Comparison of ENCODE assay signal across 10 mouse cellular contexts in genomic region chr16:46495201-46495600, GRCm38 (mm10). TPM values are rescaled to one million over a fixed set of nuclear protein-coding genes. Genes with fewer than 3 reads are reported as not detected.
DNase-seq lines count a peak whose midpoint lies in the region; ATAC-seq lines count a peak whose summit lies in the region.
"Had no signal": no experiment of that assay in that cellular context is flagged by ENCODE, and none has a peak within 500 bp of the region (broad histone marks: within the 10 kb centered on the region; RNA-seq: fewer than 3 reads in every experiment).

No protein-coding gene starts in this region.

- peak overlapping the region; percentile 68 for H3K4me2 ChIP-seq in lung, embryonic 15.5 days
- H3K4me2 ChIP-seq in forebrain, embryonic 11.5 days (ENCODE audit: low read depth, low read length, severe bottlenecking) = peak overlapping the region; percentile 67
- peak overlapping the region; percentile 91 for H3K4me2 ChIP-seq in neural tube, embryonic 14.5 days (ENCODE audit: low read depth, low read length)

- H3K9ac ChIP-seq in lung, embryonic 15.5 days = peak overlapping the region; percentile 93
- peak overlapping the region; percentile 97 for H3K9ac ChIP-seq in forebrain, embryonic 11.5 days (ENCODE audit: low read length)
- H3K9ac ChIP-seq in neural tube, embryonic 14.5 days (replicated peaks; ENCODE audit: low read depth, low read length) = peak overlapping the region; percentile 91; the same call in 1 of the 2 replicates

- DNase-seq in lung, postnatal 14 days = no peak
- no peak for DNase-seq in forebrain, embryonic 11.5 days (ENCODE audit: low spot score)
- DNase-seq in limb, embryonic 10.5 days (ENCODE audit: low spot score) = no peak
- no peak for DNase-seq in right cerebral cortex, adult 18-20 months
- DNase-seq in urinary bladder, postnatal 25 days (ENCODE audit: low spot score) = no peak
- DNase-seq in T-cell, adult 2 months (ENCODE audit: low spot score) = no peak
- DNase-seq: left cerebral cortex, postnatal 4 days; spleen, adult 18-20 months had no signal

- no peaks in the 10 kb centered on the region for H3K27me3 ChIP-seq in lung, embryonic 15.5 days
- H3K27me3 ChIP-seq in forebrain, embryonic 11.5 days (ENCODE audit: control insufficient read depth, insufficient read depth, low read length) = no peaks in the 10 kb centered on the region
- peaks cover 14% of the 10 kb centered on the region for H3K27me3 ChIP-seq in limb, embryonic 10.5 days (ENCODE audit: low read depth, poor library complexity, severe bottlenecking)
- H3K27me3 ChIP-seq in neural tube, embryonic 14.5 days (ENCODE audit: control insufficient read depth, insufficient read depth, low read length) = no peaks in the 10 kb centered on the region

- peaks cover 22% of the 10 kb centered on the region for H3K4me1 ChIP-seq in lung, embryonic 15.5 days
- peaks cover 2% of the 10 kb centered on the region; the same call in 1 of the 2 replicates for H3K4me1 ChIP-seq in forebrain, embryonic 11.5 days (replicated peaks; ENCODE audit: control insufficient read depth, insufficient read depth, low read length)
- H3K4me1 ChIP-seq in limb, embryonic 10.5 days = peaks cover 16% of the 10 kb centered on the region
- peaks cover 22% of the 10 kb centered on the region; the same call in 1 of the 2 replicates for H3K4me1 ChIP-seq in neural tube, embryonic 14.5 days (ENCODE audit: control insufficient read depth, insufficient read depth, low read length)

- 10% methylated on average over 3 of the region's 3 CpGs for WGBS in lung, embryonic 15.5 days
- 24% methylated on average over 3 of the region's 3 CpGs for WGBS in forebrain, embryonic 11.5 days
- 37% methylated on average over 3 of the region's 3 CpGs for WGBS in limb, embryonic 10.5 days
- WGBS in neural tube, embryonic 14.5 days = 32% methylated on average over 3 of the region's 3 CpGs

- H3K4me3 ChIP-seq in lung, embryonic 15.5 days = peak overlapping the region; percentile 98
- H3K4me3 ChIP-seq in forebrain, embryonic 11.5 days (ENCODE audit: low read depth, low read length) = peak overlapping the region; percentile 90
- H3K4me3 ChIP-seq in limb, embryonic 10.5 days = peak overlapping the region; percentile 74
- peak overlapping the region; percentile 91 for H3K4me3 ChIP-seq in neural tube, embryonic 14.5 days (ENCODE audit: low read depth, low read length)

- no peaks in the 10 kb centered on the region for H3K9me3 ChIP-seq in lung, embryonic 15.5 days
- H3K9me3 ChIP-seq in forebrain, embryonic 11.5 days (ENCODE audit: control insufficient read depth, low read length) = no peaks in the 10 kb centered on the region
- H3K9me3 ChIP-seq in limb, embryonic 10.5 days (replicated peaks) = no peaks in the 10 kb centered on the region
- no peaks in the 10 kb centered on the region for H3K9me3 ChIP-seq in neural tube, embryonic 14.5 days (ENCODE audit: control insufficient read depth, low read length)

- no peak for ATAC-seq in lung, embryonic 15.5 days (ENCODE audit: borderline replicate concordance, extremely low read depth, low FRiP score, low TSS enrichment)
- no peak for ATAC-seq in forebrain, embryonic 11.5 days (replicated peaks; ENCODE audit: low FRiP score)
- ATAC-seq in neural tube, embryonic 14.5 days (ENCODE audit: low read depth) = no peak

- no peak overlapping the region for H3K27ac ChIP-seq in lung, embryonic 15.5 days
- H3K27ac ChIP-seq in forebrain, embryonic 11.5 days (ENCODE audit: low read depth, low read length) = no peak overlapping the region
- H3K27ac ChIP-seq in limb, embryonic 10.5 days = peak overlapping the region; percentile 94; the same call in 1 of the 2 replicates
- H3K27ac ChIP-seq in neural tube, embryonic 14.5 days (ENCODE audit: low read depth, low read length) = no peak overlapping the region

- no peaks in the 10 kb centered on the region for H3K36me3 ChIP-seq in lung, embryonic 15.5 days
- 0 out of 2 replicates have a peak, but pooled peaks cover 3% of the 10 kb centered on the region for H3K36me3 ChIP-seq in forebrain, embryonic 11.5 days (ENCODE audit: control insufficient read depth, insufficient read depth, low read length)
- H3K36me3 ChIP-seq in limb, embryonic 10.5 days = peaks cover 4% of the 10 kb centered on the region
- H3K36me3 ChIP-seq in neural tube, embryonic 14.5 days (ENCODE audit: control insufficient read depth, insufficient read depth, low read length) = no peaks in the 10 kb centered on the region

RNA-seq across cellular contexts. Expression of gene Nectin3, which starts 3.1 kb away (rescaled TPM):
- 35.5 and 37.9 TPM in 2 replicates for polyA plus RNA-seq in lung, embryonic 15.5 days (2015; fragmentation: Nextera tagmentation; extraction: Ambion mirVana)
- polyA plus RNA-seq in forebrain, embryonic 11.5 days (2014; fragmentation: Nextera tagmentation; extraction: Ambion mirVana) = 76.6 and 81.0 TPM in 2 replicates
- polyA plus RNA-seq in limb, embryonic 10.5 days (2016; fragmentation: Nextera tagmentation; extraction: Ambion mirVana) = 23.9 and 25.9 TPM in 2 replicates
- polyA plus RNA-seq in neural tube, embryonic 14.5 days (2014; fragmentation: Nextera tagmentation; extraction: Ambion mirVana) = 29.5 and 36.3 TPM in 2 replicates
